Comparison of ENCODE assay signal across 10 mouse cellular contexts in genomic region chr8:75018274-75018972, GRCm38 (mm10). TPM values are rescaled to one million over a fixed set of nuclear protein-coding genes. Genes with fewer than 3 reads are reported as not detected.
DNase-seq lines count a peak whose midpoint lies in the region; ATAC-seq and TF ChIP-seq lines count a peak whose summit lies in the region.
"Had no signal": no experiment of that assay in that cellular context is flagged by ENCODE, and none has a peak within 500 bp of the region (broad histone marks: within the 10 kb centered on the region; RNA-seq: fewer than 3 reads in every experiment).

No protein-coding gene starts in this region.

- TF ChIP-seq CTCF in intestine, postnatal 0 days (IDR thresholded peaks at IDR 0.05; ENCODE audit: low read depth), result no peak
- no peak for TF ChIP-seq CTCF in E14TG2a.4 (conservative IDR thresholded peaks at IDR 0.05; ENCODE audit: low read length)

- no peak overlapping the region for H3K4me3 ChIP-seq in intestine, embryonic 14.5 days (ENCODE audit: low read depth, low read length)
- no peak overlapping the region for H3K4me3 ChIP-seq in intestine, postnatal 0 days (ENCODE audit: low read depth, low read length)
- H3K4me3 ChIP-seq in E14TG2a.4 (replicated peaks; ENCODE audit: low read length), result peak overlapping the region; percentile 78
- H3K4me3 ChIP-seq in forebrain, embryonic 12.5 days (replicated peaks), result no peak overlapping the region

- H3K27ac ChIP-seq in intestine, embryonic 14.5 days (ENCODE audit: low read depth), result no peak overlapping the region
- H3K27ac ChIP-seq in intestine, postnatal 0 days (ENCODE audit: low read depth, low read length), result no peak overlapping the region
- no peak overlapping the region for H3K27ac ChIP-seq in forebrain, embryonic 12.5 days

- no peak for DNase-seq in intestine, embryonic 14.5 days (ENCODE audit: low spot score)
- DNase-seq in embryo, embryonic 9.5 days (ENCODE audit: extremely low spot score), result peak; percentile 31
- DNase-seq in kidney, postnatal 14 days, result peak; percentile 62
- no peak for DNase-seq in layer of hippocampus, adult 18-20 months (ENCODE audit: low spot score in 2 of 2)
- DNase-seq: cerebellum, adult 11-12 months; layer of hippocampus, postnatal 36 days had no signal

- no peaks in the 10 kb centered on the region for H3K9me3 ChIP-seq in intestine, embryonic 14.5 days (ENCODE audit: control insufficient read depth, low read length)
- no peaks in the 10 kb centered on the region for H3K9me3 ChIP-seq in intestine, postnatal 0 days (ENCODE audit: control insufficient read depth)
- H3K9me3 ChIP-seq in E14TG2a.4 (ENCODE audit: low read length), result no peaks in the 10 kb centered on the region; the same call in 1 of the 2 replicates
- H3K9me3 ChIP-seq in forebrain, embryonic 12.5 days, result no peaks in the 10 kb centered on the region

- H3K9ac ChIP-seq in intestine, embryonic 14.5 days (ENCODE audit: low read length), result no peak overlapping the region
- H3K9ac ChIP-seq in intestine, postnatal 0 days (ENCODE audit: low read depth, low read length), result no peak overlapping the region
- H3K9ac ChIP-seq in forebrain, embryonic 12.5 days, result no peak overlapping the region

- H3K4me2 ChIP-seq in intestine, embryonic 14.5 days (ENCODE audit: low read length), result no peak overlapping the region
- no peak overlapping the region for H3K4me2 ChIP-seq in intestine, postnatal 0 days (replicated peaks; ENCODE audit: low read depth)
- H3K4me2 ChIP-seq in forebrain, embryonic 12.5 days, result no peak overlapping the region

- H3K4me1 ChIP-seq in intestine, embryonic 14.5 days (replicated peaks; ENCODE audit: control insufficient read depth, insufficient read depth, low read length), result no peaks in the 10 kb centered on the region
- H3K4me1 ChIP-seq in intestine, postnatal 0 days (replicated peaks; ENCODE audit: control insufficient read depth, insufficient read depth, low read length), result no peaks in the 10 kb centered on the region
- peaks cover 90% of the 10 kb centered on the region for H3K4me1 ChIP-seq in E14TG2a.4 (replicated peaks; ENCODE audit: low read depth, low read length)
- no peaks in the 10 kb centered on the region for H3K4me1 ChIP-seq in forebrain, embryonic 12.5 days

- H3K27me3 ChIP-seq in intestine, embryonic 14.5 days (replicated peaks; ENCODE audit: control insufficient read depth, insufficient read depth, low read length), result no peaks in the 10 kb centered on the region
- H3K27me3 ChIP-seq in intestine, postnatal 0 days (replicated peaks; ENCODE audit: control insufficient read depth, insufficient read depth, low read length), result no peaks in the 10 kb centered on the region
- H3K27me3 ChIP-seq in E14TG2a.4 (ENCODE audit: insufficient read depth, low read length), result no peaks in the 10 kb centered on the region
- H3K27me3 ChIP-seq in forebrain, embryonic 12.5 days, result no peaks in the 10 kb centered on the region

- 31% methylated on average over 5 of the region's 5 CpGs for WGBS in intestine, embryonic 14.5 days
- 35% methylated on average over 5 of the region's 5 CpGs for WGBS in intestine, postnatal 0 days
- 49% methylated on average over 5 of the region's 5 CpGs for WGBS in forebrain, embryonic 12.5 days

- 0 out of 2 replicates have a peak, but pooled peaks have one; percentile 53 for ATAC-seq in intestine, embryonic 14.5 days (replicated peaks; ENCODE audit: low FRiP score, low TSS enrichment, low read depth)
- ATAC-seq in intestine, postnatal 0 days, result no peak
- no peak; the same call in 1 of the 2 replicates for ATAC-seq in forebrain, embryonic 12.5 days (ENCODE audit: low FRiP score)
- ATAC-seq in megakaryocyte, adult 5-6 weeks (ENCODE audit: poor library complexity, severe bottlenecking), result no peak

- peaks cover 49% of the 10 kb centered on the region for H3K36me3 ChIP-seq in intestine, embryonic 14.5 days (ENCODE audit: control insufficient read depth, insufficient read depth, low read length)
- H3K36me3 ChIP-seq in intestine, postnatal 0 days (ENCODE audit: control insufficient read depth, insufficient read depth), result peaks cover 20% of the 10 kb centered on the region
- H3K36me3 ChIP-seq in E14TG2a.4 (ENCODE audit: insufficient read depth, low read length), result peaks cover 55% of the 10 kb centered on the region
- H3K36me3 ChIP-seq in forebrain, embryonic 12.5 days (replicated peaks), result peaks cover 51% of the 10 kb centered on the region

RNA-seq across cellular contexts. Expression of gene Tom1, which starts 15.1 kb away (rescaled TPM):
- polyA plus RNA-seq in intestine, embryonic 14.5 days (2014; fragmentation: Nextera tagmentation; extraction: Ambion mirVana), result 25.2 and 27.2 TPM in 2 replicates
- polyA plus RNA-seq in intestine, postnatal 0 days (2015; fragmentation: Nextera tagmentation; extraction: Ambion mirVana), result 47.7 and 47.8 TPM in 2 replicates
- 21.9 and 23.0 TPM in 2 replicates for polyA plus RNA-seq in forebrain, embryonic 12.5 days (2016; fragmentation: Nextera tagmentation; extraction: Ambion mirVana)
- total RNA-seq in megakaryocyte, adult 5-6 weeks (2015), result 53.1 and 60.1 TPM in 2 replicates
- total RNA-seq in megakaryocyte, adult 5-6 weeks (2017), result 46.6 and 60.7 TPM in 2 replicates
- total RNA-seq in layer of hippocampus, adult 18-20 months (2021), result 10 to 100 TPM; 40.4 to 42.5 TPM

RNA-seq across cellular contexts. Expression of gene Hmgxb4, which starts 25.3 kb away (rescaled TPM):
- 44.3 and 46.3 TPM in 2 replicates for polyA plus RNA-seq in intestine, embryonic 14.5 days (2014; fragmentation: Nextera tagmentation; extraction: Ambion mirVana)
- 10.7 and 11.6 TPM in 2 replicates for polyA plus RNA-seq in intestine, postnatal 0 days (2015; fragmentation: Nextera tagmentation; extraction: Ambion mirVana)
- polyA plus RNA-seq in forebrain, embryonic 12.5 days (2016; fragmentation: Nextera tagmentation; extraction: Ambion mirVana), result 48.1 and 49.8 TPM in 2 replicates
- 24.4 and 28.4 TPM in 2 replicates for total RNA-seq in megakaryocyte, adult 5-6 weeks (2015)
- total RNA-seq in megakaryocyte, adult 5-6 weeks (2017), result 77.8 and 95.8 TPM in 2 replicates
- total RNA-seq in layer of hippocampus, adult 18-20 months (2021), result 10 to 100 TPM; 18.6 to 25.0 TPM

Comparison
In these comparisons a context has a peak if more than half of its experiments do, and no peak if none do; other contexts are left out.
1. DNase-seq: peak in embryo, embryonic 9.5 days (single experiment) and kidney, postnatal 14 days (single experiment); none in intestine, embryonic 14.5 days (single experiment) and layer of hippocampus, adult 18-20 months (0 of 2).